Mouse (Mus musculus) lung, postnatal 4 days (tissue): ENCODE results near the gene Gosr1.
"Not testable (repeated sequence)": the region's sequence is repeated elsewhere in the genome, so short reads cannot be mapped to it uniquely, and the experiment has no call there.

Source experiments
- DNase-seq, 2 experiments: peaks; one replicate each; pipeline ENCODE4 v3.0.0; 2021

Gene Gosr1

DNA sequence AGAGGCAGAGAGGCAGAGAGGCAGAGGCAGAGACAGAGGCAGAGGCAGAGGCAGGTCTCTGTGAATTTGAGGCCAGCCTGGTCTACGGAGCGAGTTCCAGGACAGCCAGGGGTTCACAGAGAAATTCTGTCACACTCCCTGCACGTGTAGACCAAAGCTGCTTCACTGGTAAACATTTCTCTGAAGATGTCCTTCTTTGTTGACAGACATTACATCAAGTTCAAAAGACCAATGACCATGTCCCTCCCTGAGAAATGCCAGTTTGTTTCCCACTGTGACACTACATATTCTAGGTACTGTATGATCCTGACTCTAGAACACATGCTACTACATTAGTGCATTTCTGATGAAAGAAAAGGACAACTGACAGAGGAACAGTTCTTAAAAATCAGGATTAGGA, 32.7 kb downstream of the Gosr1 start:
- no peak for DNase-seq

DNA sequence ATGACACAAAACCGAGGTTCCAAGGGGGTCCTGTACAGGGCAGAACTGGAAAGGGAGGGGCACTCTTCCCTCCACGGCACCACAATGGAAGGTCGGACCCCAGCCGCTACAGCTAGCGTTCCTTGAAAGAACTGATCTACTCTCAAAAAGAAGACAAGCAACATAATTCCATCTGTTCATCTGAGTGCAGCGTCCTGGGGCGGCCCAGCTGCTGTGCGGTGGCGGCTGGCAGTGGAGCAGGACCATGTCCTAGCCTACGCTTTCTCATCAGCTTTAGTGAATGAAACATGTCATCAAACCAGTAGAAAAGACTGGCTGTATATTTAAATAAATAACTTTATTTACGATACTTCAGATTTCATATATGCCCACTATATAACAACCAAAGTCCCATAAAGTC, 35.3 kb downstream of the Gosr1 start:
- DNase-seq = no peak

DNA sequence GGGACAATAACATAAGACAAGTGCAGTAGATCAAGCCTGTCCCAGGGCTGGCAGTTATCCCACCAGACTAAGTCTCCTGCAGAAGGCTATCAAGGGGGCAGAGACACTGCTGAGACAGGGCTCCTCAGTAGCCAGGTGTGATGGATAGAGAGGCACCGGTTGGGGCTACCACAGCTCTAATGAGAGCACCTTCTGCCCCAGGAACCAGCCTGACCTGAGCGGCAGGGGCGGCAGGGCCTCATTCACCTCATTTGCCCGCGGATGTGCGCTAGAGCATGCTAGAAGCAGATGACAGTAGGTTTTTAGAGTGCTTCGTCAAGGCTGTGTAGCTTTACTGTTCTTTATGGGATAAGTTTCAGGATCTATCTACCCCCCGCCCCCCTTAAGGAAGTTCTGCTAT, 39.5 kb downstream of the Gosr1 start:
- no peak for DNase-seq

DNA sequence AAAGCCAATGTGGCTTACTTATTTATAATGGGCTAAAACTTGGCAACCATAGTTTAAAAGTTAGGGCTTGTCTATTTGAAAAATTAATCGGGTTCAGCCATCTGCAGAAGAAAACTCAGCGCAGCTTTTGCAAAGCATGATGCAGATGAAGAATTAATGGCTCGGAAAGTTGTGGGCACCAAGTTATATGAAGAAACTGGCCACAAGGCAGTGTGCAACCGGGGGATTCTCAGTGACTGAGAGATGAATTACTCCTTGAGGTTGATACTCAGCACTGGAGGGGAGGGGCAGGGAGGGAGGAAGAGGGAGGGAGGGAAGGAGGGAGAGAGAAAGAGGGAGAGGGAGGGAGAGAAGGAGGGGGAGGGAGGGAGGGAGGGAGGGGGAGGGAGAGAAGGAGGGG, 46.4 kb downstream of the Gosr1 start:
- no peak for DNase-seq

DNA sequence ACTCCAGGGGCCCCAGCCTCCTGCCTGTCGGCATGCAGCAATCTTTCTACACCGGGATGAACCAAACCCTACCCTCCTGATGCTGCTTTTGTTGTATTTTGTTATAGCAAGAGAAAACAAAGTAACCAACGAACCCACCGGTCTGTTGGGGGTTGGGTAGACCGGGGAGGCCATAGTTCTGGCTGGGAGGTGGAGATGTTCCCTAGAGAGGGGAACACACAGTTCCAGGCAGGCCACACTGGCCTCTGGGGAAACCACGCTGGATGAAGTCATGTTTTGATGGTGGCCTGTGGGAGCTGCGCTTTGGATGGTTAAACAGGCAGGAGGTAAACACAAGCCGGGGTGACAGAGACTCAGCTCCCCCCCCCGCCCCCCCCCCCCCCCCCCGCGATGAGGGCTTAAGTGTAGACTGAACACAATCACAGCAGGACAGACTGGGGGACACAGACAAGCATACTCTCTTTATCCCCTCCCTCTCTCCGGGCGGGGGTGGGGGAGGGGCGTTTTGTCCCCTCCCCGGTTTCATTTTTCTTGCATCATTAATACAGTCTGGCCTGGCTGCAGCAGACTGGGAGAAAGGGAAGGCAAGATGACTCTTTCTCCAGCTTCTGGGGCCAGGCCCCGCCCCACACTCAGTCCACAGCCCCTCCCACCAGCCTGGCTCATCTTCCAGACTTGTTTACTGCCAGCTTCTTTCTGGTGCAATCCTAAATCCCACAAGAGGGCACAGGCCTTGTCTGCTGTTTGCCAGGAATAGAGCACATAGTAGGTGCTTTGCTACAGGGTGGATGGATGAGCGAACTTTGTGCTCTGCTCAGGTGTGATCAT, 53.5 kb downstream of the Gosr1 start:
- DNase-seq = peak; percentile 64 to 87

DNA sequence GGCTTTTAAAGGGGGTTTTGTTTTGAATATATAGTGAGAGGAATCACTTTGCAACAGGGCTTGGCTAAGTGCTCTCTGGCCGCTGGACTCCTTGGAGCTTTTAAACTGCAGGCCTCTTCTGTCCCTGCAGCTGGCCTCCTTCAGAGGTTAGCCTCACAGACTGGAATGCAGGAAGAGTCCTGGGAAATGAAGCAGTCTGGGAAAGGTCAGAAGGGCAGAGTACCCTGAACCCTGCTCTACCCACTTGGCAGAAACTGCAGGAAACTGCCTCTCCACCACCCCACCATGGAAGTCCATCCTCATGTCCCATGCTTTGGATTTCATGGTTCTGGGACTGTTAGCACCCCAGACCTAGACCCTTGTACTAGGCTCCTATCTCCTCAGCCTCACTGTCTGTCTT, 54.5 kb downstream of the Gosr1 start:
- peak; percentile 9 to 32 for DNase-seq

DNA sequence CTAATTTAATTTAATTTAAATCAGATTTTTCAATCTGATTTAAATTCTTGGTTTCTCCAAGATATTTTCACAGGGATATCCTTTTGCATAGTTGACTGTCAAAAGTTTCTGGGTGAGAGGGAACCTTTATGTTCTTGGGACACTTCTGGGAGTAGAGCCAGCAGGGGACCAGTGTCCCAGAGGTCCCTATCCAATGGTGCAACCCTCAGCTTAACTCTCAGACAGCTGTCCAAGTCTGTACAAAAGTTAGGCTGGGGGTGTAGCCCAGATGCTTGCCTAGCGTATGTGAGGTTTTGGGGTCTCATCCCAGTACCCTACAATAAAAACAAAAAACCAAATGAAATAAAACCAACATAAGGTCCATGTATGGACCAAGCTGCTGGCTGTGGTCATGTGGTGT, 55.3 kb downstream of the Gosr1 start:
- peak; percentile 9 to 37 for DNase-seq

DNA sequence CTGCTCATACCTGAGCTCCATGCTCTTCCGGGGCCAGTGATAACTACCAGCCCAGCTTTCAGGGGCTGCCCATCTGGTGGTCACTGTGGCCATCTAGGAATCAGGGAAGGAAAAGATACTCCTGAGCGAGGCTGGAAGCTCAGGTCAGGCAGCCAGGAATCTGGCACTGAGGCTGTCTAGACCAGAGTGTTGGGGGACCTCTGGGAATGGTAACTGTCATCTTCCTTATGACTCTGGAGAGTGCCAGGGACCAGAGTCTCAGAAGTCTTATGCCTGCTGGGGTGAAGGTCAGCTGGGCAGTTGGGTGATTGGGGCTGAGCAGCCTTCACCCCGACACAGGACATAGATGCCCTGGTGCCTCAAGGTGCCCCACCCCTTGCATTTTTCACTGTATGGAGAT, 55.7 kb downstream of the Gosr1 start:
- DNase-seq = no peak

DNA sequence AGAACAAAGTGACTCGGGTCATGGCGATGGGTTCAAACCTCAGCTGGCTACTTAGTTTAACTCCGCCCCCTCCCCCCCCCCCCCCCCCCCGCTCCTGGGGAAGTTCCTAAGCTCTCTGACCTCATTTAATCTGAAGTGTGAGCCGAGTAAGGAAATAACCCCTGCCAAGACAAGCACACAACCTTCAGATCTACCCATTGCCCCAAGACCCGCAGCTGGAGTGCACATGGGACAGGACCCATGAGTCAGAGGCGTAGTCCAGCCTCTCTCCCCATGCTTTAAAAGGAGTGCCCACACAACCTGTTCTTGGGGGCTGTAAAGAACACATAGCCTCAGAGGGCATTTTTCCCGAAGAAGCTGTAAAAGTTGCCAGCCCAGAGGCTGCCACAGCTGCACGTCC, 63.8 kb downstream of the Gosr1 start:
- no peak for DNase-seq

DNA sequence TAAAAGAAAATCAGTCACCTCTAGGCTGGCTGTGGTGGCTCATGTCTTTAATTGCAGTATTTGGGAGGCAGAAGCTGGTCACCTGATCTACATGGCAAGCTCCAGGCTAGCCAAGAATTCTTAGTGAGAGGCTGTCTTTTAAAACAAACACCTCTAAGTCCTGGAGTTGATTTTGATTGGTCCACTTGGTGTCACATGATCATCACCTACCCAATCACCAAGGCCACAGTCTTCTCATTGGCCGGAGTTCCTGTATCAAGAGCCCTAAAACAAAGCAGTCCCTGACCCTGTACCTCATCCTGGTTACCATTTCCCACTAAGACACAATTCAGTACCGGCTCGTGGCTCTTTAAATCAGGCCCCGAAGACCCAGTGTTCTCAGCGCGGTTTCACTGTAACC, 67.6 kb downstream of the Gosr1 start:
- DNase-seq = no peak

DNA sequence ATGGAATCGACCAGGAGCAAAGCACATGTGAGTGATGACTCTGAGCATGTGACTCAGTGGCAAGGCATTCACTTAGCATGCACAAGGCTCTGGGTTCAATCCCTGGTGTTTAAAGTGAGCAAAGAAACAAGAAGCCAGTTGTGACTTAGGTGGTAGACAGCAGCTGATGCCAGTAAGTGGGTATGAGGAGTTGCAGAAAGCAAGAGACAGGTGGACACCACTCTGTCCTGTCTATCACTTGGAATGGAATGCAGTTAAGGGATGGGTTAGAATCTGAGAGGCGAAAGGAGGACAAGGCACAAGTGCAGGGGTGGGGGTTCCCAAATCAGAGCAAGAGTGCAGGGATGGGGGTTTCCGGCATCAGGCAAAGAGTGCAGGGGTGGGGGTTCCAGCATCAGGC, 71.3 kb downstream of the Gosr1 start:
- no peak for DNase-seq

DNA sequence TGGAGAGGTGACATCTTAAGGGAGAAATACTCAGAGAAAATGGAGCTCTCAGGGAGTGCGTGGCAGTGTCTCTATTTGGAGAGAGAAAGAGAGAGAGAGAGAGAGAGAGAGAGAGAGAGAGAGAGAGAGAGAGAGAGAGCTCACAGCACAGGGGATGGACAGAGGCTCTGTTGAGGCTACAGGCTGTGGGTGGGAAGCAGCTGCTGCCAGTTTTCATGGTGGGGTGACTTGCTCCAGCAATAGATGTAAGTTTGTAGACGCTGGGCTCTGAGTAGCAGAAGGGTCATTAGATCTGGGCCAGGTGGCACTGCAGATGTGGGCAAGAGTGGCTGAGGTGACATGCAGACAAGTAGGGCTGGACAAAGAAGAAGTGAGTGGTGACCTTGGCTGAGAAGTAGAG, 77.8 kb downstream of the Gosr1 start:
- no peak for DNase-seq

DNA sequence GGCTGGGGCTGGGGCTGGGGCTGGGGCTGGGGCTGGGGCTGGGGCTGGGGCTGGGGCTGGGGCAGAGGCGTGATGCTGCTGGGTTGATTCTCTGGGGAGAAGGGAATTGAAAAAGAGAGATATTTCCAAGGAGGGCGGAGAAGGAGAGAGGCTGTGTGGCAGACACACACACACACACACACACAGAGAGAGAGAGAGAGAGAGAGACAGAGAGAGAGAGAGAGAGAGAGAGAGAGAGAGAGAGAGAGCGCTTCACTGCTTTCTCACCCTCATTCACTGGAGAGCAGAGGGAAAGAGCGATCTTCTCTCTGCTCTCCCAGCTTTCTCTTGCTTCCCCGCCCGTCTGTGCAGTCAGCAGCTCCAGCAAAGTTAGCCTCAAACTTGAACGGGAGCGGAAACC, 83.9 kb downstream of the Gosr1 start, which contains the start of gene Trarg1:
Gene Trarg1 (plus strand): TSS at position 301 of the 400 bp plus-strand sequence.
- DNase-seq = not testable (repeated sequence)
